Mouse (Mus musculus) frontal cortex, postnatal 25 days (tissue): ENCODE data around the gene Baz1a.
"Not testable (repeated sequence)": the region's sequence is repeated elsewhere in the genome, so short reads cannot be mapped to it uniquely, and the experiment has no call there.

ENCODE experiments used
- DNase-seq, 2 experiments: peaks; one replicate each; pipeline ENCODE4 v3.0.0; 2022; ENCODE audit warnings: low spot score in 2 of 2

Baz1a gene

DNA sequence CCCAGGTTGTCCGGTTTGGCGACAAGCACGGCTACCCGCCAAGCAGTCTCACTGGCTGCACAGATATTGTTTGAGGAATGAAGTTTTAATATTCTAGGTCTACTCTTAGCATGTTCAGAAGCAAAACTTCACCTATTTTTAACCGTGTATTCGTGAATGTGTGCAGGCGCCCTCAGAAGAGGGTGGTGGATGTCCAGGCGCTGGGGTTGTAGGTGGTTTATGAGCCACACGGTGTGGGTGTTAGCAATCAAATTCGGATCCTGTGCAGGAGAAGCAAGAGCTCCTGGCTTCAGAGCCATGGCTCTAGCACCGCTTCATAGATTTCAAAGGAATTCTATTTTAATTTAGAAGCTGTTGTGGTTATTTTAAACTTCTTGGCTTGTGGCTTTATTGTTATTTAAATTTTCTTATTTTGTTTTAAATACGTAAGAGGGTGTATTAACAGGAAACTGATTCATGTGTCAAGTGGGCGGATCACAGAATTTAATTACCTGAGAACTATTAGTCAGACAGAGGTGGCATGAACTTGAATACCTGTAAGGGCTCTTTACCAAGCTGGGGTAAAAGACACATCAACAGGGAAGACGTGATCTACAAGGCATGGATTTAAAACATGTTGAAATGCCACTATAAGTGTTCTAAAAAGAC lies 6.7 kb downstream of the Baz1a start:
- peak in 1 of 2 experiments; percentile 9 for DNase-seq

DNA sequence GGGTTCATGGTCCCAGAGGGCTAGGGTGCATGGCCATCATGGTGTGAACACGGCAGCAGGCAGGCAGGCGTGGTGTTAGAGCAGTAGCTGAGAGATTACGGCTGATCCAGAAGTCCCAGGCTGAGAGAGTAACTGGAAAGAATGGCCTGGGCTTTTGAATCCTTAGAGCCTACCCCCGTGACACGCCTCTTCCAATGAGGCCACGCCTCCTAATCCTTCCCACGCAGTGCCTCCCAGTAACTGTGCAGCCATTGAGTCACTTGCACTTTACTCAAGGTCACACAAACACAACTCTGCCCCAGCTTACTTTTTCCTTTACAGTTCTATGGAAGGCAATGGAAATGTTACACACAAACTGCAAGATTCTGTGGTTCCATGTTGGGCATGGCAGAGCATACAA lies 8.1 kb downstream of the Baz1a start:
- no peak for DNase-seq

DNA sequence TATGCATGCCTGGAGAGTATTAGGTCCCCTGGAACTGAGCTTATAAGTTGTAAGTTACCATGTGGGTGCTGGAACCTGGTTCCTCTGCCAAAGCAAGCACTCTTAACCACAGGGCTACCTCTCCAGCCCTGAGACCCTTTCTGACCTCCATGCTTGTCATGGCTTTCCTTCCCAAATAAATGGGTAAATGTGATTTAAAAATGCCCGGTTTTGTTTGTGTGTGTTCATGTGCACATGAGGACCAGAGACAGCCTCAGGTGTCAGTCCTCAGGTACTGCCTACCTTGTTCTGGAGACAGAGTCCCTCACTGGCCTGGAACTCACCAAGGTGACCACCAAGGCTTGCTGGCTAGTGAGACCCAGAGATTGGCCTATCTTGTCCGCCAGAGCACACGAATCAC lies 9.8 kb downstream of the Baz1a start:
- no peak for DNase-seq

DNA sequence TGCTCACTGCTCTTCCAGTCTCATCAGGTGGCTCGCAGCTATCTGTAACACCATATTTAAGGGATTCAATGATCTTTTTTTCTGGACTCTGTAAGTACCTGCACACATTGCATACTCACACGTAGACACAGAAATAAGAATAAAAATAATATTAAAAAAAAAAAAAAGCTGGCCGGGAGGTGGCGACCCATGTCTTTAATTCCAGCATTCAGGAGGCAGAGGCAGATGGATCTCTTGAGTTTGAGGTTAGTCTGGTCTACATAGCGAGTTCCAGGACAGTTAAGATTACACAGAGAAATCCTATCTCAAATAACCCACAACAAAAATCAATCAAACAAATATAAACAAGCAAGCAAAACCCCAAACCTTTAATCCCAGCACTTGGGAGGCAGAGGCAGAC lies 10.3 kb downstream of the Baz1a start:
- no peak for DNase-seq

DNA sequence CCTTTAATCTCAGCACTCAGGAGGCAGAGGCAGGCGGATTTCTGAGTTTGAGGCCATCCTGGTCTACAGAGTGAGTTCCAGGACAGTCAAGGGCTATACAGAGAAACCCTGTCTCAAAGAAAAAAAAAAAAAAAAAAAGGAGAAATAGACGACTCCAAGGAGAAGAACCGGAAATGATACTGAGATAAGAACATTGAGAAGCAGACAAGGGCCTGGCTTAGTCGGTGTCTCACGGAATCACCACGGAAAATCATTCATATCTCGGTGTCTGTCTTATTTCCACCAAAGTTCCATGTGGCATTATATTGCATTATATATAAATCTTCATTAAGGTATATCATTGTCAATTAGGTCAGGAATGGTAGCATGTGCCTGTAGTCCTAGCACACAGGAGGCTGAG lies 11.6 kb downstream of the Baz1a start:
- not testable (repeated sequence) for DNase-seq

DNA sequence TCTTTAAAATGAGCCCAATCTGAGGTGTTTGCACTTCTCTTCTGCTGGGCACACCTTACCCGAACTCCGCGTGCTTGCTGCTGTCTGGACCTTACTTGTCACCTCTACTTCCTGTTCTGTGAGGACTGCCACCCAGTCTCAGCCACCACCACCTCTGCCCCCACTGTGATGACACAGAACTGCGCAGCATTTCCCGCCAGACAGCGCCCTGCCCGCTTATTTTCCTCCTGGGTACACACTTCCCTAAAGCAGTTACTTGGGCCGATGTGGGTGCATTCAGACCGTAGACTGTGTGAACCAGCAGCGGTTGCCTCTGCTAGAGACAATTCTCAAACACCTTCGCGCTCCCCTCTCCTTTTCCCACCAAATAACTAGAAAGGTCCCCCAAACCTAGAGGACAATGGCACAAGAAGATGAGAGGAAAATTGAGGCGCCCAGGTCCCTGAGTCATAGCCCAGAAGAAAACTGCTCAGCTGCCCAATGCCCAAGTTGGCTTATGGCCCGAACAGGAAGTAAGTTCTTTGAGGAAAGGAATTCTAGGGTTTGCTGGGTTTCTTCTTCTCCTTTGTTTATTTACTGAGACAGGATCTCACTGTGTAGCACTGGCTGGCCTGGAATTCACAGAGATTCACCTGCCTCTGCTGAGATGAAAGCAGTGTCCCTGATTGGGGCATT lies 15.0 kb downstream of the Baz1a start:
- DNase-seq: no peak

DNA sequence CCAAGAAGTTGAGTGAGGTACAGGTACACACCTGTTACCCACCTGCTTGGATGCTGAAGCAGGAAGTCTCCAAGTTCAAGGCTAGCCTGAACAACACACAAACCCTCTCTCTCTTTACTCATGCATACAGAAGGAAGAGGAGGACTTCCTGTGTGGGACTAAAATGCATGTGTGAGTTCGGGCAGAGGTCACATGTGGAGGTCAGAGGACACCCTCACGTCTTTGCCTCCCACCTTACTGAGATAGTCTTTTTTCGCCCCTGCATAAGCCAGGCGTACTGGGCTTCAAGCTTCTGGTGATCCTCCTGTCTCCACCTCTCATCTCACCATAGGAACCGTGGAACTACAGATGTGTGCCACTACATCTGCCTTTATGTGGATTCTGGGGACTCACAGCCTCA lies 15.7 kb downstream of the Baz1a start:
- DNase-seq: no peak

DNA sequence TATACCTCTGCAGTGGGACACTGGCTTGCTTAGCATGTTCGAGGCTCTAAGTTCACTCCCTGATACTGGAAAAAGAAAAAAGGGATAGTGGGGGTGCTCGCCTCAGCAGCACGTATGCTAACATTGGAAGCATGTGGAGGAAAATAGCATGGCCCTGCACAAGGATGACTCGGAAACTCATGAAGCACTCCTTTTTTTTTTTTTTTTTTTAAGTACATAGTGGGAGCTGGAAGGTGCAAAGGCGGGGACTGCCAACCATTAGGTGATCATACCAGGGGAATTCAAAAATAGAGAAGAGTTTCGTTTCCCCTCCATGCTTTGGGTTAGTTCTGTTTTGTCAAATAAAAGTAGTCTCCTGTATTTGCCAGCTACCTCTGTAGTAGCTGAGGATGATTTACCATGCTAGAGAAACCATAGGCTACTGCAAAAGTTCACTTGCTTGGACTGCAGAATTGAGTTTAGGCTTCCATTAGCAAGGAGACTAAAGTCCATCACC lies 17.1 kb downstream of the Baz1a start:
- no peak for DNase-seq

DNA sequence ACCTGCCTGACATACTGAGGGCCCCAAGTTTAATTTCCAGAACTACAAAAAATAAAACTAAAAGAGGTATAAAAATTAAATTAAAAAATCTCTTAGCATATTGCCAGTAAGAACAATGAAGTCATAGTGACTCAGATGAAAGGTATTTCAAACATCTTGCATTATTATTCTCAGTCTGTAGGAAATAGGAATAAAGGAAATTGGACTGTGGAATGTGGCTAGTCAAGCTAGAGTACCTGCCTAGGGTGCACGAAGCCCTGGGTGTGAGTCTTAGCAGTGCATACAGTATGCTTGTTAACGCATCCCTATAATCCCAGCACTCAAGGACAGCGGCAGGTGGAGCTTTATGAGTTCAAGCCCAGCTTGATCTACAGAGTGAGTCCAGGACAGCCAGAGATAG lies 18.2 kb downstream of the Baz1a start:
- DNase-seq: no peak

DNA sequence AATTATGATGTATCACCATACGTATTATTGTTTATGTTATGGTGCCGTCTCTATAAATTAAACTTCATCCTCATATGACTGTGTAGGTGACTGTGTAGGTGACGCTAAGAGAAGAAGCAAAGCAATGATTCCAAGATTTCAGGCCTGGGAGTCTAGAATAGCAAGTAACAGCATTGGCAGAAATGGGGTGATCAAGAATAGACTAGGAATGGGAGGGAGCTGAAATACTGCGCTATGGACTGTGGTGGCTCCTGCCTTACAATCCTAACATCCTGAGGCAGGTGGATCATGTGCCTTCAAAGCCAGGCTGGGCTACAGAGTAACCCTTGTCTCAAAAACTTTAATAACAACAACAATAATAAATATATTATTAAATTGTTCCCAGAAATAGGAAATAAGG lies 19.7 kb downstream of the Baz1a start:
- no peak for DNase-seq

DNA sequence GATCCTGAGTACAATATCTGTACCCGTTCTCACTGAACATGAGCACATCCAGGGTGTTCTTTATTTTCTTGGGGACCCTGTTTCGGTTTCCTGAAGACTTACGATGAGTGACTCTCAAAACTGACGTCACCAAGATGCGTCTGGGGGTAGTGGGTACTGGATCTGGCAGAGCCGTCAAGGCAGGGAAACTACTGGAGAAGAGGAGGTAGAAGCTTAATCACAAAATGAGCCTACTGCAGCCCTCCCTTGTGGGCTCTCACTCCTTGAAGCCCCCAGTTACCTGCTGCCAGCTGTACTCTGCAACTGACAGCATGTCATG lies 20.1 kb downstream of the Baz1a start:
- no peak for DNase-seq

DNA sequence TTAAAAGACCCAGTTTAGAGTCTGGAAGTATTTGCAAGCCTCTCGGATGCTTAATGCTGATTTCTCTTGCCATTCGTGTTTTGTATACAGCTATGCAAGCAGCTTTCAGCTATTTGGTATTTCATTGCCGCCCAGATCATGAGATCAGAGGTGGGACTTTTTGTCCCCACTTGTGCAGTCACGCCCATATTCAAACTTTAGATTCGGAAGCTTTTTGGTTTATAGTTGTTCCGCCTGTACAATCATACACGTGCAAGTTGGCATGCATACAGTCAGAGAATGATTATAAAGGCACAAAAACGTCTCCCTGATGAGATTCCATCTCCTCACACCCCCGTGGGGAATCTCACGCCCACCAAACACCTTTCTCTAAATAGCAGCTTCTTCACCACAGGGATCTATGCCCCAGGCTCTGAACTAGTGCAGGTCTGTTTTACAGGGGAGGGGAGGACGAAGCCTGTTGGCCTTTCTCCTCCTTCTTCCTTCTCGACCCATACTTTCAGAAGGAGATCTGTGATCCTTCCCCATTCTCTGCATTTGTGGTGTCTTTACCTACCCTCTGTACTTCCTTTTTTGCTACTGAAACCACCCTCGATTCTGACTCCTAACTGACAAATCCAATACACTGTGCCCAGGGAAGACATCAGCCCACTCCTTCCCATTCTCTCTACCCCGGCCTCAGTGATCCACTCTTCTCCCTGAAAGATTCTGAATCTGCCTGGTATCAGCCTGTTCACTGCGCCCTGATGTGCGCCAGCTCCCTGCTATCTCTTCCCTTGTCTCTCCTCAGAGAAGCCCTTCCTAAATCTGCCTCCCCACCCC lies 20.7 kb downstream of the Baz1a start:
- no peak for DNase-seq

DNA sequence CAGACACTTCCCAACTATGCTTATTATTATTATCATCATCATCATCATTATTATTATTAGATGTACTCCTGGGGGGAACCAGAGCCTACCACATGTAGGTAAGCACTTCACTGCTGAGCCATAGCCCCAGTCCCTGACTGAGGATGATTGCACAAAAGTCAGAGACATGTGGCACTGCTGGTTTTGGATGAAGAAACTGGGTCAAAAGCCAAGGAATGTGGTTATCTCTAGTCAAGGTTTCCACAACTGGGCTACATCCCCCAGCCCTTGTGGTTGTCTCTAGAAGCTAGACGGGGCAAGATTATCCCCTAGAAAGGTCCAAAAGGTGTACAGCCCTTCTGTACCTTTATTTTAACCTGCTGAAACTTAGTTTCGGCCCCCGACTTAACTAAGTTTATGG lies 21.3 kb downstream of the Baz1a start:
- DNase-seq: no peak

DNA sequence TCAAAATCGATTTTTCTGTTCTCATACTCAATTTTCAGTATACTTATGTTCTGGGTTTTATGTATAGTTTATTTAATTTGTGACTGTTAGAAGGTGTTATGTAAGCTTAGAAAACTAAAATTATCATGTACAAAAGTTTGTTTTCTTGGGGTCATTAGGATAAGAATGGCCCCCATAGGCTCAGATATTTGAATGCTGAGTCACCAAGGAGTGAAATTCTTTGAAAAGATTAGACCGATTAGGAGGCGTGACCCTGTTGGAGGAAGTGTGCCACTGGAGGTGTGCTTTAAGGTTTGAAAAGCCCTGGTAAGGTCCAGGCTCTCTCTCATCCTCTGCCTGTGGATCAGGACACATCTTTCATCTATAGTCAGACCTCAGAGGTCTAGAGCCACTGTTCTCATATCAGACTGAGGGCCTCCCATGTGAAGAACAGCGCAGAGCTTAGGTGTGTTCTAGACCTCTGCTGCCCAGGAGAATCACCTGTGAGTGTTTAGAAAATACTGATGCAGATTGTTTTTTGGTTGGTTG lies 25.8 kb downstream of the Baz1a start:
- DNase-seq: no peak

DNA sequence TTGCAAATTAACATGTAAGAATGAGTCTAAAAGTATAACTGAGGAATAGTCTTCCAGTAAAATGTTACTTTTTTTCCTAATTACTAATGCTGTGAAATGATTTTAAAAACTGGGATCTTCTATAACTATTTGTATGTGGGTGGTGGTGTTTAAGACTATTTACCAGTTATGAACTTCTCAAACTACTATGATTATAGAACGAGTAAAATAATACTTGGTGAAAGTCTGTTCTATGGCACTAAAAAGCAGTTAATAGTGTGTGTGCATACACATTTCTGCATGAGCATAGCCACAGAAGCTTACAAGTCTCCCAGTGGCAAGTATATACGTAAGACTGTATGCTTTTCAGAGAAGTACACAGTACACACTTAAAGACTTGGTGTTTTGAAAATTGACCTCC lies 27.0 kb downstream of the Baz1a start:
- DNase-seq: no peak

DNA sequence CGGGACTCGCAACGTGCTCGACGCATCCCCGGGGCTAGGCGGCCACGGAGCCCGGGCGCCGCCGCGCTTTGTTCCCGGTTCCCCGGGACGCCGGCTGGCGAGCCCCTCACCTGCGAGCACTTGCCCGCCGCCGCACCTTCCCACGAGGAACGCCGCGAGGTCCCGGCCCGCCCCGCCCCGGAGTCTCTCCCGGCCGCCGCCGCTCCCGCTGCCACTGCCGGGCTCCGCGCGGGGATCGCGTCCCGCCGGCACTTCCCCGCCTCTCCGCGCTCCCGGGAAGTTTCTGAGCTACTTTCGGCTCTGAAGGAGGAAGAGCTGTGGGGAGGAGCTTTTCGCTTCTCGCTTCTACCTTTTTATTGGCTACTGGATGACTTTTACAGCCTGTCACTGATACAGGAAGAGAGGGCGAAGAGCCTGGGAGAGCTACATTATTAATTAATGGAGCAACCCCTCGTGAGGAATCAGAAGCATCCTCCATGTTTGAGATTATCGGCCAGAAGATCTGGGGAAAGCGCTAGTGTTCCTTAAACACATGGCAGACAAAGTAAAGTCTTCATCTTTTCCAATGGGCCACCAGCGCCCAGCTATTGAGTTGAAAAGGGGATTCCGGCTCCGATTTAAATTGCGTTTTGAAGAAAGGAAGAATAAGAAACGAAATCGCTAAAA lies 28.0 kb downstream of the Baz1a start, which contains the start of gene Gm20403:
Gm20403 (minus strand) TSS at position 478 of the 666 bp plus-strand sequence.
- peak in 1 of 2 experiments; percentile 22 for DNase-seq

DNA sequence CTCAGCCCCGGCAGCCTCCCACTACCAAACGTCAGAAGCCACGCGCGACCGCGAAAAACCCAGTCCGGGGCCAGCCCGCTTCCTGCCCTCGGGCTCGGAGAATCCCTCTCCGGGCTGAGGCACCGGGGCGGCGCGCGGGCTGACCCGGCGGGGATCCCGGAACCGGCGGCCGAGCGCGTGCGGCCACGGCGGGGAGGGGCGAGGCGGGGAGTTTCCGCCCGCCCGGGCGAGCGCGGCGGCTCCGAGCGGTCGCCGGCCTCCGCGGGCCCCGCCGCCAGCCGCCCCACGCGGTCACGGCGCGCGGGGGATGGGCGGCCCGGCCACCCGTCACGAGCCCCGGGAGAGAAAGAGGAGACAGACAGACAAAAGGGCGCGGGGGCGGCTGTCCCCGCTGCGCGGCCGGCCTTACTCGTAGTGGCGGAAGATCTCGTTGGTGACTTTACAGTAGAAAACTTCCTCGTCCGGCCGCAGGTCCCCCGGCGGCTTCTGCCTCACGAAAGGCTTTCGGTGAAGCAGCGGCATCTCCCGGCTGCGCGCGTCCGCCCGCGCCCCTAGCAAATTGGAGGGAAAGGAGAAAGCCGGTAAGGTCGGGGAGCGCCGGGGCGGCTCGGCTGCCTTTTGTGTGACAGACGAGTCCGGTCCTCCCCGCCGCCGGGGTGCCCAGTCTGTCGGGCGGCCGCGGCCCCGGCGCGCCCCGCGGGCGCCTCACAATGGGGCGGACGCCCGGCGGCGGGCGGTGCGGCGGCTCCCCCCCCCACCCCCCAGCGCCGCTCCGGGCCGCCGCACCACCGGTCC lies 28.7 kb downstream of the Baz1a start:
- peak in 1 of 2 experiments; percentile 36 for DNase-seq

DNA sequence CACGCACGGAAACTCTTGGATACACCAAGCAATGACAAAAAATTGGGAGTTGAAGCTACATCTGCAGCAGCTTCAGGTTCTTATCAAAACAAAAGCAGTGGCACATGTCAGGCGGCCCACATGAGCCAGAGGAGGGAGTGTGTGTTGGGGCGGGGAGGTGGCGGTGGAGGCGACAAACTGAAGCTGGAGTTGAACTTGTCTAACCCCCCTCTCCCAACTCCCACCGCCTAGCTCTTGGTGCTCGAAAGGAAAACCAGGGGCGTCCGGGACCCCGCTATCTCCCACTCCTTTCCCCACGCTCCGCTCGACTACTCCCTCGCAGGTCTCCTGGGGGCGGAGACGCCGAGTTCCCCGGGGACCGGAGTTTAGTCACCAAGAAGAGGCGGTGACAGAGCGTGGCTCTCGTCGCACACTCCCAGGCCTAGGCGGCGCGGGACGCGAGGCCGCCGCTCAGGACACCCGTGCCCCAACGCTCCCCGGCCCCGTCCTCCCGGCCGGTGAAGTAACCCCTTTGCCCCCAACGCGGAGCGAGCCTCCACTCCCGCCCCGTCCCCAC lies 29.4 kb downstream of the Baz1a start:
- DNase-seq: peak in 1 of 2 experiments; percentile 50

DNA sequence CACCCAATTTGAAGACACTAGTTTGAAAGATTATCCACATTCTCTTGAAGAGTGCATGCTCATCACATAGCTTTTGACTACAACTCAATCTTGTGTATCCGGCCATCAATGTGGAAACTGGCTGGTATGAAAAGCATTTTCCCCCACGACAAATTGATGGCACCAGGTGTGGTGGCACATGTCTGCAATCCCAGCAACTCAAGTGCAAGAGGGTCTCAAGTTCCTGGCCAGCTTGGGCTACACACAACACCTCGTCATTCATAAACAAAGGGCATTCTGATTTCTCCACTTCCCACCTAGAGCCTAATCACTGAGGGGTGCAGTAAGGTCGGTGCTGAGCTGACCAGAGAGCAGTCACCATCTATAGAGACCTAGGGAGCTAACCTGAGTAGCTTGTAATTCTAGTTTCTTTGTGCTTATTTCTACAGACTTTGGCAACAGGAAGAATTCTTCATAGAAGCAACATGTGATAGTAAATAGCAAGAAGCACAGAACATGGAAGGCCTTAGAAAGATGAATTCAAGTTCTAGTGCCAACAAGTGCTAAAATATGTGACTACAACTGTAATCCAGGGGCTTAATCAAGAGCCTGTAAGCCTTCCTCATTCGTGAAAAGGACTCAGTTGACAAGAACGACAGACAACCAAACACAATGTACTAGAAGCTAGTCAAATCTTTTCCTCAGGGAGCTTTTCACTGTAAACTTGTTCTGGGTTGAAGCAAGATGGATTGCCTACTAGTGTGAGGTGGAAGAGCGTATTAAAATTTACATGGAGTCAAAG lies 31.0 kb downstream of the Baz1a start:
- no peak for DNase-seq

DNA sequence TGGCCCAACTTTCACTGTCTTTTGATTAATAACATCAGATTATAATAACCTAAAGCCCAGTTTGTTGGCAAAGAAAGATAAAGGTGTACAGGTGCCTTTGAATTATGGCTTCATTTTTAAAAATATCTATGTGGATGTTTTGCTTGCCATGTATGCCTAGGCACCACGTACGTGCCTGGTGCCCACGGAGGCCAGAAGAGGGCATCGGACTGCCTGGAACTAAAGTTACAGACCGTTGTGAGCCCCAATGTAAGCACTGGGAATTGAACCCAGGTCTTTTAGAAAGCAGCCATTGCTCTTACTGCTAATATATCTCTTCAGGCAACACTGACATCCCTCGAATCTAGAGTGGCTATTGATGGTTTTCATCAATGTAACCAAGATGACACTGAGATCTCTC lies 32.2 kb downstream of the Baz1a start:
- DNase-seq: no peak
